Mouse (Mus musculus) right cerebral cortex, postnatal 36 days (tissue): Measurements from ENCODE around the gene Map7d2.
"Not testable (repeated sequence)": the region's sequence is repeated elsewhere in the genome, so short reads cannot be mapped to it uniquely, and the experiment has no call there.

Experiments used
- DNase-seq, 2 experiments: peaks; one replicate each; pipeline ENCODE4 v3.0.0; 2022; ENCODE audit warnings: low spot score in 2 of 2, mixed read lengths in 1 of 2

The Map7d2 gene

GRCm38 (mm10) chrX:159414130-159414828 lies at the start of gene Map7d2:
Gene Map7d2, plus strand, starts transcription at chrX:159414572.
- DNase-seq: peak; percentile 49 to 56

- DNase-seq: peak; percentile 36 to 44
Observed at GRCm38 (mm10) chrX:159371831-159372752, 42.3 kb upstream of the Map7d2 start, which contains the start of gene Eif1ax. Gene Eif1ax, plus strand, starts transcription at chrX:159372178.

DNA sequence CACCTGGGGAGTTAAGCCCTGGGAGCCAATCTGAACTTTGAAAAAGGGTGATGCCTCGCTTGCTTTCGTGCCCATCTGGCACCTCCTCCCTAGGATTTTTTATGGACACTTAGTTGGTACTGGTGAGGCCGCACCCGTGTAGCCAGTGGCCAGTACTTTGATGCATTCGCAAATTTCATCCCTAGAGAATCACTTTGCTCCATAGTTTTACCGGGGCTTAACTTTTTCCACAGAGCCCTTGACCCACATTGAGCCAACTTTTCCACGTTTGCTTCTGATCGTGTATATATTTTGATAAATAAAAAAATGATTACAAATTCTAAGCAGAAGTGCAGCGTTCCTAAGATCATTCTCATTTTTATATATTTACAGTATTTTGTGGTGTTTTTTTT lies 41.6 kb upstream of the Map7d2 start:
- DNase-seq: no peak

DNA sequence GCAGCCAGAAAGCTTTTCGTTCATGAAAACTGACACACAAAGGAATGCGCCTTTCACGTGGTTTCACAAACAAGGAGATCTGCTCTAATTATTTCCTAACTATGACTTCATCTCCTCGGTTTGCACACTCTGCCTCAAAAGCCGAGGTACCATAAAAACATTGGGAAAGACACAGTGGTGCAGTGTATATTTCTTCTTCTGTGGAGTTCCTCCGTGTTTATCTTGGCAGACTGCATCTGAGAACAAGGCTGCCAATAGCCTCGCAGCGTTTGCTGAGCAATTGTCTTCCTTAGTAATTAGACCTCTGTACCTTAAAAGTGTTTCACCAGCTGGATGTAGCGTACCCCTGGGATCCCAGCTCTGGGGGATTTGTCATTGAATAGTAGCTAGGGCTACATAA lies 27.3 kb upstream of the Map7d2 start:
- DNase-seq: no peak

GRCm38 (mm10) chrX:159388953-159389352 lies 25.4 kb upstream of the Map7d2 start:
- no peak for DNase-seq

DNA sequence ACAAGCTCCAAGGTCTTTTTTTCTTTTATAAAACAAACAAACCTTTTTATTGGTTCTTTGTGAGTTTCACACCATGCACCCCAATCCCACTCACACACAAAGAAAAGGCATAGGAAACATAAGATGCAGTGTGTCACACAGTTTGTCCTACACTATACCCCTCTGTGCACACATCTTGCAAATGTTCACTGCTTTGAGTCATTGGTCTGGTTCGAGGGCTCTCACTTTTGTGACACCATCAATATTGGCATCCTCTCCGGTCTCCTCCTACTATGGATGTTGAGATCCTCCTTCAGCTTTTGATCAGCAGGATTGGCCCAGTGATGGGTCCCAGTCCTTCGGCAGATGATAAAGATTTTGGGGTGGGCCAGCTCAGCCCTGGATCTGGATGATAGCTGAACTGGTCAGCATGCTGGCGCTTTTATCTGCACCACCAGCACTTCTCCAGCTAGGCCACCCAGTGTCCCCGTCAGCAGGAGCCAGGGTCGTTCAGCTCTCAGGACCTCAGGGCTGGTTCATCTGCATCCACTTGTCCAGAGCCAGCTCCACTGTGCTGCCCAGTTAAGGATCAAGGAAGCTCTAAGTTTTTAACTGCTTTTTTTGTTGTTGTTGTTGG lies 23.9 kb upstream of the Map7d2 start:
- no peak for DNase-seq

- DNase-seq: no peak
Observed at GRCm38 (mm10) chrX:159391239-159391638, 23.1 kb upstream of the Map7d2 start.

DNA sequence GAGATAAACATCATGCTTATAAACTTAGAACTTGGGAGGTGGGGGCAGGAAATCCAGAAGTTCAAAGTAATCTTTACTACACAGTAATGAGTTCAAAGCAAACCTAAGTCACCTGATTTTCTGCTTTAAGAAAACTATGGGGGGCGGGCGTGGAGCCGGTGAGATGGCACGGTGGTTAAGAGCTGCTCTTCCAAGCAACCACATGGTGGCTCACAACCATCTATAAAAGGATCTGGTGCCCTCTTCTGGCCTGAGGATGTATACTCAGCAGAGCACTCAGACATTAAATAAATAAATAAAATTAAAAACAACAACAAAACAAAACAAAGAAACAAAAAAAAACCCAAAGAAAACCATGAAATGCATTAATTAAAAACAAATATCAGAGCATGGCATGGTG lies 5.1 kb upstream of the Map7d2 start:
- no peak for DNase-seq

- DNase-seq: peak; percentile 2 to 7
Observed at GRCm38 (mm10) chrX:159414829-159415673, 679 bp downstream of the Map7d2 start.

GRCm38 (mm10) chrX:159430507-159430906 lies 16.1 kb downstream of the Map7d2 start:
- DNase-seq: not testable (repeated sequence)

- no peak for DNase-seq
Observed at GRCm38 (mm10) chrX:159442128-159442527, 27.8 kb downstream of the Map7d2 start.

GRCm38 (mm10) chrX:159447133-159447532 lies 32.8 kb downstream of the Map7d2 start:
- no peak for DNase-seq

DNA sequence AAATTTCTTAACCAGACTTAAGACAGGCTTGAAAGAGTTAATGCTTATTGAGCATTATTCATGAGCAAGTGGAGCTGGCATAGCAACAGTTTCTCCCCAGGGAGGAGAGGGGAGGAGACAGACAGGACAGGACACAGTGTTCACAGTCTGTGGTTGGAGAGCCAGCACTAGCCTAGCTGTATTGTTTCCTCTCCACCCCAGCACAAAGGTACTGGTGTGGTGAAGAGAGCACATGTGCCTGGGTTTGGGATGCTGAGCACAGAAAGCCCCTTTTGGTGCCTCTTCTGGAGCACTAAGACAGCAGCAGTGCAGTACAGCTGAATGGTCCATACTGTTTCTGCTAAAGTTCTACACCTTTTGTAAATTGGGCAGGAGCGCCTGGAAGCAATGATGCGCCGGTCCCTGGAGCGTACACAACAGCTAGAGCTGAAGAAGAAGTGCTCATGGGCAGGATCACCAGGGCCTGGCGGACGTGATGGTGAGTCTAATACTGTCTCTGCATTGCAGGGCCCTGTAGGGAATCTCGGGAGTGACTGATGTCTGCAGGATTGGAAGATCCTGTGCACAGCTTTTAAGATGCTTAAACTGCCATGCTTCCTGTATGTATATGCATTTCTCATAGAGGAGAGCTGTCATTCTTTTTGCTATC lies 44.8 kb downstream of the Map7d2 start:
- peak in 1 of 2 experiments; percentile 2 for DNase-seq

- no peak for DNase-seq
Observed at GRCm38 (mm10) chrX:159474799-159475198, 60.4 kb downstream of the Map7d2 start.

- peak in 1 of 2 experiments; percentile 3 for DNase-seq
Observed at GRCm38 (mm10) chrX:159478243-159478940, 64.0 kb downstream of the Map7d2 start.

GRCm38 (mm10) chrX:159484247-159484646 lies 69.9 kb downstream of the Map7d2 start:
- no peak for DNase-seq

- DNase-seq: no peak
Observed at GRCm38 (mm10) chrX:159503181-159503580, 88.8 kb downstream of the Map7d2 start.

DNA sequence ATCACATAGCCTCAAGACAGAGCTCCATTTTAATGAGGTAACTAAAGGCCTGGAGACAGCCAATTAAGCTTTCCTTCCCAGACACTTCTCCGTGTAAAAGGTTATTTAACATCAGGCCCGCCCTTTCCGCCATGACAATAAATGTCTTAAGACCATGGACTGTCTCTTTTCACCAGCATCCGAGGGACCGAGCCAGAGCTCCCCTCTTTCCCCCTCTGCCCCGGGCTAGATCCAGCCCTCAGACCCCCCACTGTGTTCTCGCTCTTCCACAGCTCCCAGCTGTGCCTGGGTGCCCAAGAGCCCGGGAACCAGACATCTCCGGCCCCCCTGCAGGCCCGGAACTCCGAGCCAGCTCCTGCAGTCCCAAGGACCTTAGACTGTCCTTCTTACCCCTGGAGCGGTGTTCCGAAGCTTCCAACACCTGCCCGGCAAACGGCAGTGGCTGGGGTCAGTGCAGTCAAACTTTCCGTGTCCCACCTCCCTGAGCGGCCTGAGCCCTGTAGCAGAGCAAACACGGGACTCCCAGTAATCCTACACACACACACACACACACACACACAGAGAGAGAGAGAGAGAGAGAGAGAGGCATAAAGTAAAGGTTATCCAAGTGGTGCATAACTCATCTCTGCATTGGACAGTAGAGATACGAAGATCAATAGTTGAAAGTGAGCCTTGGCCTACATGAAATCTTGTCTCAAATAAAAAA lies 94.1 kb downstream of the Map7d2 start:
- DNase-seq: no peak

- no peak for DNase-seq
Observed at GRCm38 (mm10) chrX:159509042-159509441, 94.7 kb downstream of the Map7d2 start.
